Mouse (Mus musculus) spleen, postnatal 4 days (tissue): ENCODE results near the gene Ap3b1.
"Not testable (repeated sequence)": the region's sequence is repeated elsewhere in the genome, so short reads cannot be mapped to it uniquely, and the experiment has no call there.

Experiments
- DNase-seq, 2 experiments: peaks; one replicate each; pipeline ENCODE4 v3.0.0; 2022; ENCODE audit warnings: low spot score in 2 of 2

Gene Ap3b1

DNA sequence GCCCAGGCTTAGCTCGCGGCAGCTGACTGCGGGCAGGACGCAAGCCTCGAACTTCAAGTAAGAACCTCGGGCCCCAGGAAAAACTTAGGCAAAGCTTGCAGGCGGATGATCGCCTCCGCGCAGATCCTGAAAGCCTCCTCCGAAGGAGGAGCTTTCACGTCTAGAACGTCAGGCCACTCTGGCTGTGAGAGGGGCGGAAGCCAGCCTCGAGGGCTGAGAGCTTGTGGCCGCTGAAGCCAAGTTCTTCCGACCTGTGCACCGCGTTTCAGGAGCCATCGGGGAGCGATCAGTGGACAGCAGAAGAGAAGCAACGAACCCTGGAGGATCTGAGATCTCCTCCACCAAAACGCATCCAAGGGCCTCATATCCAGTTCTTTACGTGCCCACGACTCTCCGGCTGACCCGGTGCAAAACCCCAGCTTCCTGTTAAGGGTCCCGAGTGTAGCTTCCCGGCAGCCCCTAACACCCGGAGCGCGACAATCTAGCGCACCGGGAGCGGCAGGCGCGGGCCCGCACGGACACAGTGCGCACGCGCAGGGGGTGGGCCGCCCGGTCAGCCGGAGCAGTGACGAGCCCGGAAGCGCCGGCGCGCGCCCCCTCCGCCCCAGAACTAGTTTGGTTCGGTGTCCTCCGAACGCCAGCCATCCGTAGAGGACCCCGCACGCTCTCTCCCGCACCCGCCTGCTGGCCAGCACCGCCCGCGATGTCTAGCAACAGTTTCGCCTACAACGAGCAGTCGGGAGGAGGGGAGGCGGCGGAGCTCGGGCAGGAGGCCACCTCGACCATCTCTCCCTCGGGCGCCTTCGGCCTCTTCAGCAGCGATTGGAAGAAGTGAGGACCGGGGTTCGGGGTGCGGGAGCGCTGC, at the start of gene Ap3b1:
Gene Ap3b1, plus strand, starts transcription at position 560 of the 865 bp plus-strand sequence.
- DNase-seq = peak; percentile 83 to 93

DNA sequence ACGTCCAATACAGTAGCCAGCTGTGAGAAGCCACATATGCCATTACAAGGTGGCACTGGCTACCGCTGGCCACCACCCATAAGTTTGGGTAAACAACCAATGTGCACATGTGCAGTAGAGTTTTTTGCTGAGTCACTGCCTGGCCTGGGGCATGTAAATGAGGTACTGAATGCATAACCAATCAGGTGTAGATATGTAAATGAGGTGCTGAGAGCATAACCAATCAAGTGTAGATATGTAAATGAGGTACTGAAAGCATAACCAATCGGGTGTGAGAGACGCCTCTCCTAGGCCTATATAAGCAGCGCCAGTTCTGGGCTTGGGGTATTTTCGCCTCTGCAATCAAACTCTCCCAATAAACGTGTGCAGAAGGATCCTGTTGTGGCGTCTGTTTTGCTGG, 45.9 kb upstream of the Ap3b1 start:
- DNase-seq = not testable (repeated sequence)

DNA sequence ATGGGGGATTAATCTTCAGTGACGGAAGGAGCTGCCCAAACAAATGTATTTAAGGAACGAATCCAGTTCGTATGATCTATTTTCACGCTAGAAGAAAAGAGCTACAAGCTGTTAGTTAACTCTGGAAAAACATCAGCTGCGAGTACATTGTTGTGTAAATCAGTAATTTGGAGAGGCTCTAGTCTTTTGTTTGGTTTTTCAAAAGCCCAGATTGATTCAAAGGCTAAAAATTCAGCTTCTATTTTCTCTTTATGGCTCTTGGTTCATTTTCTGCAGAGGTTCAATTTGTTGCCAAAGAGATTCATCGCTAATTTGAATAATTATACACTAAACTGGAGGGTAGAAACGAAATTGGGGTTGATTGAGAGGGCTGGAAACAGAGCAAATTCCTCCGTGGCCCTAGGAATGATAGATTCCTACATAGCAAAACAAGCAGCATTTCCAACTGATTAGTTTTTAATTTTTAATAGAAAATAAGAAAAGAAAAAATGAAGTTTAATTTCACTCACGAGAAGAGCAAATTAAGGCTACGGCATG, 41.7 kb upstream of the Ap3b1 start:
- DNase-seq = no peak

DNA sequence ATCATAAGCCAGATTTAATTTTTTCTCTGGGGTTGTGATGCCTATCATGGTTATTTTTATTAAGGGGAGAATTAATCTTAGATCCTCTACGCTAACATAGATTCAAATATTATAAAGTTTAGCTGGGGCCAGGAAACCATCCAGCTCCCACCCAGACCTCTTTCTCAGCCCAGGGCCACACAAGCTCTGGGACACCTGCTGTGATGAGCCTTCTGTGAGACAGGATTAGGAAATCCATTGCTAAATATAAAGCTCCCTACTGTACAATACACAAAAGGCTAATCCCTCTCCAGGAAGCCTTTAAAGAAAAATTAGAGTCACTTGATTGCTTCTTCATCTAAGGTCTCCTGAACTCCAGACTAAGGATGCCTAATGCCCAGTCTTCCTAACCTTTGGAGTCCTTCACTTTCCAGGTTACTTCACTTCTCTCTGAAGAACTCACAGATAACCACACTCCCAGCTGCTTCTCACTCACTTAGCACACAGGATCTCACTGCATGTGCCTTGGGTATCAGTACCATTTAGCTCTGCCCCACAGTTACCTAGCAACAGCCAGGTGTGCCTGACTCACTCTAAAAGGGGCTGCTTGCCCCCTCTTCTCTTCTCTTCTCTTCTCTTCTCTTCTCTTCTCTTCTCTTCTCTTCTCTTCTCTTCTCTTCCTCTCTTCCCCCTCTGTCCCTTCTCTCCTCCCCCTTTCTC, 37.5 kb upstream of the Ap3b1 start:
- DNase-seq = no peak

DNA sequence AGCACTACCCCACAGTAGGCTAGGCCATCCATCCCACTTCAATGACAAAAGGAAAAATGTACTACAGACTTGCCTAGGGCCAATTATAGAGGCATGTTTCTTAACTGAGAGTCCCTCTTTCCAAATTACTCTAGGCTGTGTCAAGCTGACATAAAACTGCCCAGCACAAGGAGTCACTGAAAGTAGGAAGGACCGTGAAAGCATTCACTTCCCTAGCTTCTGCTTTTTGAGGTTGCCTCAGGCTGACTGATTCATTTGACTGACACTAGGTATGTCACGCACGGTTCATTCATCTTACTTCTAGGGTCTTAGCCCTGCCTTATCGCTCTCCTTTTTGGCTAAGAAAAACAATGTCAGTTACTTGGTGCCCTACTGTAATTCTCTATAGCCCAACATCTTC, 36.3 kb upstream of the Ap3b1 start:
- DNase-seq = no peak

DNA sequence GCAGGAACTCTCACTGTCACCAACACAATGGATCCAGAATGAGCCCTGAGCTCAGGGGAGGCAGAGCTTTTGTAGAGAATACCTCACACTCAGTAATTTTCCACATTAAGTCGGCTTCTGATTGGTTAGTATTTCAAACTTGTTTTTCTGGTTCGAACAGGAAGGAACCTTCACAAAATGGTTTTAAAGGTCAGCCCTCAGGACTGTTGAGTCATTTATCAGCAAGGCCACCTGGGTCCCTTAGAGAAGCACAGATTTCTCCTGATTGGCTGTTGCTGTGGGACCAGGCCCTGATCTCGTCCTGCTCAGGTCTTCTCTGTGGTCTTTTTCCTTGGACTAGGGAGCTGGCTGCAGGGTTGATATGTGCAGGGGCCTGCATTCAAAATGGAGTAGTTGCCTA, 30.7 kb upstream of the Ap3b1 start:
- peak in 1 of 2 experiments; percentile 47 for DNase-seq

DNA sequence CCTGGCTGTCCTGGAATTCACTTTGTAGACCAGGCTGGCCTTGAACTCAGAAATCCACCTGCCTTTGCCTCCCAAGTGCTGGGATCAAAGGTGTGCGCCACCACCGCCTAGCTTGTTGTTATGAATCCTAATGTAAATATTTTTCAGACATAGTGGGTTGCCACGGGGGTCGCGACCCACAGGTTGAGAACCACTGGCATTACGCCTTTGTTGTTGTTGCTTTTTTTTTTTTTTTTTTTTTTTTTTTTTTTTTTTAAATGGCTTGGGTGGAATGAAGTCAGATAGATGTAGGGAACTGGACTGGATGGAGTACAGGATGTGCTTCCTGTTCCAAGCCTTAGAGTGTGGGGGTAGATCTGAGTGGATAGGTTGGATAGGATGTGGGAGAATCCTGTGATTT, 29.8 kb upstream of the Ap3b1 start:
- peak in 1 of 2 experiments; percentile 34 for DNase-seq

DNA sequence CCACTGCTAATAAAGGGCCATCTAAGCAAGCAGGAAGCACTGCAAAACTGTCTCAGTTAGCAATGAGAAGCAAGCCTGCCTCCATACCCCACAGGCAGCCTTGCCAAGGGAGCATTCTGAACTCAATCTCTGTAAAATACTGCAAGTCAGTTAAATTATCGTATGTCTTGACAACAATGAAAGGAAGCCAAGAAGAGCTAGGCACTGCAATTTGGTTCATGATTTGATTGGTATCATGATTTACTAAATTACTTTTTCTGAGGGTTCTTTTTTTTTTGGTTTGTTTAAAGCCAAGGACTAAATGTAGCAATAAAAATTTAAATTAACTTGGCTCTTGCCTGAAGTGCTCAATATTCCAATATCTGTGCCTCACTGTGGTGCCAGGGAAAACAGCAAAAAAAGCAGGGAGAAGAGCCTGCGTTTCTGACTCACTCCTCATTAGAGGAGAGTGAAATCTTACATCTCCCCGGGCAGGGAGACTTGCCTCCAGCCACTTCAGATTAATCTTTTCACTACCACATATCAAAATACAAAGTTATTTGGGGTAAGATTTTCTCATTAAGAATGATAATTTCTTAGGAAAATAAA, 28.3 kb upstream of the Ap3b1 start:
- DNase-seq = peak in 1 of 2 experiments; percentile 34

DNA sequence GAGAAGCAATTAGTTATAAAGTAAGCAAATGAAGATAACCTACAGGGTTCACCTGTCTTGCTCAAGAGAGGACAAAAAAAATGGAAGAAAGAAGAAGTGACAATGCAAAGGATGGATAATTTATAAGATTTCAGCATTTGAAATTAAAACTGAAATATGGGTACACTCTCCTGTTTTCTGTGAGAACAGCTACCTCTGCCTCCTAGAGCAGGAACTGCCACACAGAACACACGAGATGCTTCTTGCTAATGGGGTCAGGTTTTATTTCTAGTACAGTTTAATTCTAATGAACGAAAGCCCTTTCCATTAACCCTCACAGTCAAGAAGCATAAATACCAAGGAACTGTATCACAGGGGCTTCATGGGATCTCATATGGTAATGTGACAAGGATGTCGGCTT, 20.4 kb upstream of the Ap3b1 start:
- DNase-seq = no peak

DNA sequence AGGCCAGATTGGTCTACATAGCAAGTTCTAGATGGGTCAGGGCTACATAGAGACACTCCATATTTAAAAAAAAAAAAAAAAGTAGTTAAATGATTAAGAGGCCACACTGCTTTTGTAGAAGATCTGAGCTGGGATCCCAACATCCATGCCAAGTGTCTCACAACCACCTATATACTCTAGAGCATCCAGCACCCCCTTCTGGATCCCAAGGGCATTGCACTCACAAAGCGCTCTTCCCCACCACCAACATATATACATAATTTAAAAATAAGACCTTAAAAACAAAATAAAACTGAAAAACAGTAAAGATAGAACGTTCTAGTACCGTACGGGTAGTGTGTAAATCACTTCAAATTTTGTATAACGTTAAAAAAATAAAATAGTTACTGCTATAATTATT, 15.6 kb upstream of the Ap3b1 start:
- no peak for DNase-seq

DNA sequence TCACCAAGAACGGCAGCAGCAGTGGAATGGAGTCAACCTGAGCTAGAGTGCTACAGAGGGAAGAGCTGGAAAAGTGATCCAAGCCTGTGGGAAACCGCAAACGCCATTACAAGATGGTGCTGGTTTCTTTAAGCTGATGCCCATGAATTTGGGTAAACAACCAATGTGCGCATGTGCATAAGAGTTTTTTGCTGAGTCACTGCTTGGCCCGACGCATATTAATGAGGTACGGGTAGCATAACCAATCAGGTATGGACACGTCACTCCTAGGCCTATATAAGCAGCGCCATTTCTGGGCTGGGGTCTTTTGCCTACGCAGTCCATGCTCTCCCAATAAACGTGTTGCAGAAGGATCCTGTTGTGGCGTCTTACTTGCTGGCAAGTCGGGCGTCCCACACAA, 14.2 kb upstream of the Ap3b1 start:
- peak in 1 of 2 experiments; percentile 46 for DNase-seq

DNA sequence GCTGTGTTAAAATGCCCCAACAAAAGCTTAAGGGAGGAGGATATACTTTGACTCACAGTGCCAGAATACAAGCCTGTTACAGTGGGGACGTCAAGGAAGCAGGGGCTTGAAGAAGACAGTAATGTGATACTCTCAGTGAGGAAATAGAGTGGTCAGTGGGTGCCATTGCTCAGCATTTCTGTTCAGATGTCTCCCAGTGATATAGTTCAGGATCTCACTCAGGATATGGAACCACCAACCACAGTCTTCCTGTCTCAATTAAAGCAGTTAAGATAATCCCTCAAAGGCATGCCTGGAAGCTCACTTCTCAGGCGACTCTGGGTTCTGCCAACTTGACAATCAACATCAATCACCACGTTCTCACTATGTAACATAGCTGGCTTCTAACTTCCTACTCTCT, 4.2 kb upstream of the Ap3b1 start:
- no peak for DNase-seq

DNA sequence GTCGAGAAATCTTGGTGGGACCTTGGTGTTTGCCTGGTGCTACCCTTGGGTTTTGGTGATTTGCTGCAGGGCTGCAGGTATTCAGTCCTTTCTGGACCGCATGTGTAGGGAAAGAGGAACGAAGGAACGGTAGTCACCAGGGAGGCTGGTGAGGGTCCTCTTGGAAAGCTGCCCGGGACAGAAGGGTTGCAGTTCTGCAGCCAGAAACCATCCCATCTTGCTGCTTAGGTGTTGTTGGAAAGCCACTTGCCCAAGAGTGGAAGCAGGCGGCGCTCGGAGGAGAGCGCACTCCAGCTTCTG, 709 bp upstream of the Ap3b1 start:
- no peak for DNase-seq

DNA sequence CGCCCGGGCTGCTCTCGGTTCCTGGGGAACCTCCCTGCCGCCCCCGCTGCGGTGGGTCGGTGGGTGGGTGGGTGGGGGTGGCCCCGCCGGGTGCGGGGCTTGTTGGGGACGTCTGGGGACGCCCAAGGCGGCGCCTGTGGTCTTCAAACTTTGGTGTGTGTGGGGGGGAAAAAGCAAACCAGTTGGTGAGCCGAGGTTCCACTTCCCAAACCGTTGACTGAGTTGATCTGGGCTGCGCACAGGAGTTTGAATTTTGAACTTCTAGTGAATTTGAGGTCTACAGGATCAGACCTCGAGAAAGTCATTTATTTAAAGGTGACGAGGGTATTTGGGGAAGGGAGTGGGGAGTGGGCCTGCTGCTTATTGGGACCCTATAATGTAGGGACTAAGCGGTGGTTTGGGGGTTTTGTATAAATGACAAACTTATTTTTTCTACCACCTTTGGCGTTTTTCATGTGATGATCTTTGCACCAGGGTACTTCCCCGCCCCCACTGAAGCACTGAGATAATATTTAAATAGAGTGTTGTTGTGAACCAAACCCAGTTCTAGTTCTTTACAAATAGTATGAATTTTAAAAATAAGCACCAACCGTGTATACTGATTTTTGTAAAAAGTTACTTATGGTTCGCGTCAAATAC, 641 bp downstream of the Ap3b1 start:
- DNase-seq = no peak

DNA sequence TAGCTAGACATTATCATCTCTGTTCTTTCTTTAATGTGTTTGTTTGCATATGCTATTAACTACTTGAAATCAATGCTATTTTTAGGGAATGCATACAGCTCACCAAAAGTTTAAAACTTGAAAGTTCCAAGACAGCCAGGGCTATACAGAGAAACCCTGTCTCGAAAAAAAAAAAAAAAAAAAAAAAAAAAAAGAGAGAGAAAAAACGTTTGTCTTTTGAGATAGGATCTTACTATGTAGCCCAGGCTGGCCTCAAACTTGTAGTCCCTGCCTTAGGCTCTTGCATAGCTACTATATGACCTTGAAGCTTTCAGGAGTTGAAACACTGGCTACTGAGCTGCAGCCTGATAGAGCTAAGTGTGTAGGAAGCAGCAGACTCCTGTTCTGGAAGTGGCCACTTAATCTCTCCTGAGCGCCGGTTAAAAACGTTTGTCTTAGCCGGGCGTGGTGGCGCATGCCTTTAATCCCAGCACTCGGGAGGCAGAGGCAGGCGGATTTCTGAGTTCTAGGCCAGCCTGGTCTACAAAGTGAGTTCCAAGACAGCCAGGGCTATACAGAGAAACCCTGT, 2.3 kb downstream of the Ap3b1 start:
- peak in 1 of 2 experiments; percentile 41 for DNase-seq

DNA sequence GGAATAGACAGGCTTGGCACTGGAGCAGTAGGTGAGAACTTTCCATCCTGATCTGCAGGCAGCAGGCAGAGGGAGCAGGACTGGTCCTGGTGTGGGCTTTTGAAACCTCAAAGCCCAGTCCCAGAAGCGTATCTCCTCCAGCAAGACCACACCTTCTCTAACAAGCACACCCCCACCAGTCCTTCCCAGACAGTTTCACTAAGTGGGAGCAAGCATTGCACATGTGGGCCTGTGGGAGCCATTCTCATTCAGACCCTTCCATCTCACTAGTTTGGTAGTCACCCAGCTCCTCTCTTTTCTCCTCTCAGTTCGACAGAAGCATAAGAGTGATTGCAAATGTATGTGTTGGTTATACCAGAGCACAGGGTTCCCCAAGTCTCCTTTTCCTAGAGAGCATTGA, 5.6 kb downstream of the Ap3b1 start:
- no peak for DNase-seq

DNA sequence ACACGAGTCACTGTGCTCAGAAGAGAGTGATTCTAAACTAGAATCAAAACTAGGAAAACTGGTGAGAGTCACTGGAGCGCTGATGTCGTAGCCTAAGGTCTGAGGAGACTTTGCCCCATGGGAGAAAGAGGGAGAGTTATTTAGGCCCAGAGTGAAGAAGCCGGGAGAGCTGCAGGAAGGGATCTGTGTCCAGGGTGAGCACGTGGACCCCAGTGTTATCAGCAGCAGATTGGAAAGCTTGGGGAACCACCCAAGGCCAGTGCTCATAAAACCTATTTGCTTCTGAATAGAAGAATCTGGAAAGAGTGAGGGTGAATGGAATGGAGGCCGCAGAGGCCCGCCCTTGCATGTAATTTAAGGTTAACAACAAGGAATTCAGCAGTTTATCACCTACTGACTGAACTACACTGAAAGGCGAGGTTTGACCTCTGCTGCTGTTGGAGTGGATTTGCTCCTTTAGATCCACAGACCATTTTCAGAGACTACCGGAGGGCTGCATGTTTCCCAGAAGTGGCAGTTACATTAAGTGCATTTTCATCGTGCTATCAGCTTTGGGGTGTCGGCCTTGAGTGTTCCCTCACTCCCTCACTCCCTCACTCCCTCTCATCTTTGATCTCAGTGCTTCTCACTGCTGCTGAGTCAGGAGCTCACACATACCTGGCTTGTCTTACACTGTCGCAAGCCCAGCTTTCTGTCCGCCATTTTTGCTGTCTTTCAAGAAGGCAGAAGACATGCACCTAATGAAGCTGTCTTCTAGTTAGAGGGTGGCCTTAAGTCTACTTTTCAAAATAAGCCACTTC, 6.5 kb downstream of the Ap3b1 start:
- DNase-seq = peak in 1 of 2 experiments; percentile 48

DNA sequence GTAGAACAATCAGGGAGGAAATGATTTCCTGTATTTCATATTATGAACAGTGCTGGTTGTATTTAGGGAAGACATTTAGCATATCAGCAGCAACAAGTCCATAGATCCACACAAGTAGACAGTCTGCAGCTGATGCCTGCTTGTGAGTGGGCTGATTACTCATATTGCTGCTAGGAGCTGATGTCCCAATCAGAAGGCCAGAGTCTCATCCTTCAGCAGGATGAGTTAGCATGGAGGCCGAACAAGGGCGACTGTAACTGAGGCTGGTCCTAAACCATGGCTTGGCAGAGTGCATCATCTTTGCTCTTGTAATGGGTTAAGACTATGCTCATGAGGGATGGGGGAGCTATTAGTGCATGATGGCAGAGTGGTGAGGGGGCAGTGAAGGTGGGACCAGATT, 9.1 kb downstream of the Ap3b1 start:
- DNase-seq = peak in 1 of 2 experiments; percentile 34

DNA sequence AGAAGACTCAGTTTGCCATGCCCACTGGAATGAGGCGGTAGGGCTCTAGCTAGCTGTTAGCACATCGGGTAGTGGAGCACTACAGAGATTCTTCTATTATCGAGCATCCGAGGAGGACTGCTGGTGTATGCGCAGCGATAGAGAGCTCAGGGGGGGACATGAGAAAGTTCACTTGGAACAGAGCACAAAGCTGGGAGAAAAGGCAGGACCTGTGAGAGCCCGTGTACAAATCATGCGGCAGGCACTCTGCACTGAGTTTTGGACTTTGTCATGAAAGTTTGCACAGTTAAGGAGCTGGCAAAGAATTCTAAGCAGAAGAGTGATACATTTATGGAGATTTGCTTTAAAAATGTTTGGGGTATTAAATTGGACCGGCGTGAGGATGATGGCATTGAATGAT, 11.8 kb downstream of the Ap3b1 start:
- peak in 1 of 2 experiments; percentile 44 for DNase-seq

DNA sequence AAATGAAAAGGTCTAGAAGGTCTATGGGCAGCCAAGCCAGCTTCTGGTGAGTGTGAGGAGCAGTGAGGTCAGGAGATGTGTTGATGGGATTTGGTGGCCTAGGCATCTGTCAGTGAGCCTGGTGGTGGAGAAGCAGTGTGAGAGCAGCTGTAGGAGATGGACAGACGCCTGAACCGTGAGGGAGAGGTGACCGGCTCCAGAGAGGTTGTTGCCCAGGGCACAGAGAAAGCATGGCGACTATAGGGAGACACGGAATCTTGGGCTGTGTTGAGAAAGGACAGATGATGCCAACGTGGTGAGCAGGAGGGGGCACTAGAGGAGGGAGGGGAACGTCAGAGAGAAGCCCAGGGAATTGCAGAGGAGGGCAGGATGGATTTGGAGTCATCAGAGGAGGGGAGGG, 13.3 kb downstream of the Ap3b1 start:
- peak in 1 of 2 experiments; percentile 45 for DNase-seq

DNA sequence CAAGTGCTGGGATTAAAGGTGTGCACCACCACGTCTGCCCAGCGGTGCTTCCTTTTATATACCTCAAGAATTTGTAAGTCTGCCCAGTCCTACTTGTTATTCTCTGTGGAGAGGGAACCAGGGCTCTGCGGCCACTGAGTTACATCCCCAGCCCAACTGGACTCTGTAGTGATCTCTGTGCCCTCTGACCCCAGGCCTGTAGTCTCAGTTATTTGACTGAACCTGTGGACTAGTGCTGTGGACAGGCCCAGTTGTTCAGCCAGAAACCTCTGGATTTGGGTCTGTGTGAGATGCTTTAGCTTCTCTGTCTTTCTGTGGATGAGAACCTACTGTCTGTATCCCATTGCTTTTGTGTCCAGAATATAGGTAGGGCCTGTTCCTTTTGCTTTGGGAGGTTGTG, 15.4 kb downstream of the Ap3b1 start:
- no peak for DNase-seq
